Mouse (Mus musculus) kidney, postnatal 10 days (tissue): ENCODE results near the gene Necap1.

Experiments used
- DNase-seq: peaks from one replicate; pipeline ENCODE4 v3.0.0; 2021; ENCODE audit warnings: mixed read lengths

The Necap1 gene

DNA sequence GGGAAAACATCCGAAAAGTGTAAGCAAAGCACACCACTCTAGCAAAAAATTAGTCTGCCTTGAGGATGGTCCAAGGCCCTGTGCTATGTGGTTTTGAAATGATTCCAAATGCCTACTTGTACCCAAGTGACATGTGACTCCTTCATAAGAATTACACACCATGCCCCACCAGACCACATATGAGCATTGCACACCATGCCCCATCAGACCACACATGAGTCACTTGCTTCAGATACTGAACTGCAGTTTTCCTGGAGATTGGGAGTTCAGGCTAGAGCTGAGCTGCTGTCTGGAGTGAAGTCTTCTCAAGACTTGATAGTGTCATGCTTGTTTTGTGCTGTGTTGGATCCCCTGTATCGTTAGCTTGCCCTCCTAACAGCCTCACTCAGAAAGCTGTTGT, 15.3 kb downstream of the Necap1 start:
- no peak for DNase-seq

DNA sequence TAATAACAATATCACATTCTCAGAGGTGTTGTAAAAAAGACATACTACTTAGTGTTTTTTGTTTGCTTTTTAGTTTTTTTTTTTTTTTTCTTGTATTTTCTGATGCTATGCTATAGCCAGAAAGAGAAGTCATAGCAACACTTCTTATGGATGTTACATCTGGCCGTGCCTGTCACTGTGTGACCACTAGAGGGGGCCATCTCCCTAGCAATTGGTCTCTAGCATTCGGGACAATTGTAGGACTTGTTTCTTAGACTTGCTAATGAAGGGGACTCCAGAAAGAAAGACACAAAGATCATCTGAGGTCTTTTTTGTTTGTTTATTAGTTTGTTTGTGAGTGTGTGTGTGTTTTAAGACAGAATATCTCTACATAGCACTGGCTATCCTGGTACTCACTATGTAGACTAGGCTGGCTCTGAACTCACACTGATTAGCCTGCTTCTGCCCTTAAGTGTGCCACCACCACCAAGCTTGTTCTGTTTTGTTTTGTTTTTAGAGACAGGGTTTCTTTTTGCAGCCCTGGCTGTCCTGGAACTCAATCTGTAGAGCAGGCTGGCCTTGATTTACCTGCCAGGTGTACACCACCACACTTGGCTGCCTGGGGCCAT, 18.3 kb downstream of the Necap1 start:
- peak; percentile 79 for DNase-seq

DNA sequence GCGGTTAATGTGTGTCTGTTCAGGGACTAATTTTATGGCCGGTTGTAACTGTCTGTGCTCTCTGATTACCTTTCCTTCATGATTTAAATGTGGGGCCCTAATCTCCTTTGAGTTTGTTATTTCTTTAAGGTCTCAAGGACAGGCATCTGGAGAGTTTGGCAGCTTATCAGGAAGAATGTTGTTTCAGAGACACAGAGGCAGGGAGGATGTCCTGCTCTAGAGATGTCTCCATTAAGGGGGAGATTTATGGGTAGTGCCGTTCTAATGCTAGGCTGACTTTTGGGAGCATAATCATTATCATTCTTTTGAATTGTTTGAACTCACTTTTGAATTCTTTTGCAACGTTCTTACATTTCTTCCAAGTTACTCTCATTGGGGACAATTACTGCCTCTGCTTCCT, 45.6 kb downstream of the Necap1 start:
- DNase-seq: no peak

- no peak for DNase-seq
Observed at GRCm38 (mm10) chr6:122921451-122921850, 47.2 kb downstream of the Necap1 start, which contains the start of gene Clec4a1. Gene Clec4a1, plus strand, starts transcription at chr6:122921848.

GRCm38 (mm10) chr6:122934845-122935244, 60.6 kb downstream of the Necap1 start:
- DNase-seq: no peak
